Mouse (Mus musculus): ENCODE data around the gene Nudt17. TPM values are rescaled to one million over a fixed set of nuclear protein-coding genes. Genes with fewer than 3 reads are reported as not detected.

The Nudt17 gene
- polyA plus RNA-seq, 1 experiment from 2014 or later = 14.7 TPM

DNA sequence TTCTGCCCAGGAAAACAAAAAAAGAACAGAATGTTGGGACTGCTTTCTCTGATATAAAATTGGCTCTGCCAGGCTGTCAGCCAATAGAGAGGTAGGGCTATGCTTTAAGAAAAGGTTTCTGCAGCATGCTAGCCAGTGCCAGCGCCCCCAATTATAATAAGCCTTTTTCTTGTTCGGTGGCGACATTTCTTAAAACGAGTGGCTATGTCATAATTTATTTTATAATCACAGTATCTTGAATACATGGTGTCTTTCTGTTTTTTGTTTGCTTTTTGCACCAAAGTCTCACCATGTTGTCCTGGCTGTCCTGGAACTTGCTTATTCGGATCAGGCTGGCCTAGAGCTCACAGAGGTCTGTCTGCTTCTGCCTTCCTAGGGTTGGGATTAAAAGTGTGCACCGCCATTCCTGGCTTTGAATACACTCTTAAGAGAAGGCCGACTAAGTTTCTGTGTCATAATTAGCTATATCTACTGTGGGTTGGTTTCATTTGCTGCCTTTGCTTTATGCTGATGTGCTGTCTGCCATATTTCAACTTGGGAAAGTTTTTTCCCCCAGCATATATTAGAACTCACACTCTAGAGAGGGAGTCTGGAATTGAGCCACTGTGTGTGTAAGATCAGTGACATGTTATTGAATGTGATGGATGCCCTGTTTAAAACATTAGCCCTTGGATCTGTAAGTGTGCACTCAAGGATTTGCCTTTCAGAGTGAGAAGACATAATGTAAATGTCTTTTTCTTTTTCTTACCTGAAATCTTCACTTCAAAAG is 20.5 kb upstream of the Nudt17 start:
- peaks cover 14% of the 10 kb centered on the region; the same call in 1 of the 2 replicates for H3K4me1 ChIP-seq
- H3K27me3 ChIP-seq = no peaks in the 10 kb centered on the region
- peak overlapping the region; percentile 67 for H3K4me2 ChIP-seq (replicated peaks)
- ATAC-seq (ENCODE audit: insufficient number of reproducible peaks, insufficient read depth, low FRiP score, low TSS enrichment) = no peak
- H3K27ac ChIP-seq = peak overlapping the region; percentile 83; the same call in 1 of the 2 replicates
- peak overlapping the region; percentile 77 for H3K4me3 ChIP-seq
- peak overlapping the region; percentile 84; the same call in 1 of the 2 replicates for H3K9ac ChIP-seq
- H3K9me3 ChIP-seq = no peaks in the 10 kb centered on the region
- peaks cover 7% of the 10 kb centered on the region; the same call in 1 of the 2 replicates for H3K36me3 ChIP-seq
- WGBS = 47% methylated on average over 7 of the region's 7 CpGs

DNA sequence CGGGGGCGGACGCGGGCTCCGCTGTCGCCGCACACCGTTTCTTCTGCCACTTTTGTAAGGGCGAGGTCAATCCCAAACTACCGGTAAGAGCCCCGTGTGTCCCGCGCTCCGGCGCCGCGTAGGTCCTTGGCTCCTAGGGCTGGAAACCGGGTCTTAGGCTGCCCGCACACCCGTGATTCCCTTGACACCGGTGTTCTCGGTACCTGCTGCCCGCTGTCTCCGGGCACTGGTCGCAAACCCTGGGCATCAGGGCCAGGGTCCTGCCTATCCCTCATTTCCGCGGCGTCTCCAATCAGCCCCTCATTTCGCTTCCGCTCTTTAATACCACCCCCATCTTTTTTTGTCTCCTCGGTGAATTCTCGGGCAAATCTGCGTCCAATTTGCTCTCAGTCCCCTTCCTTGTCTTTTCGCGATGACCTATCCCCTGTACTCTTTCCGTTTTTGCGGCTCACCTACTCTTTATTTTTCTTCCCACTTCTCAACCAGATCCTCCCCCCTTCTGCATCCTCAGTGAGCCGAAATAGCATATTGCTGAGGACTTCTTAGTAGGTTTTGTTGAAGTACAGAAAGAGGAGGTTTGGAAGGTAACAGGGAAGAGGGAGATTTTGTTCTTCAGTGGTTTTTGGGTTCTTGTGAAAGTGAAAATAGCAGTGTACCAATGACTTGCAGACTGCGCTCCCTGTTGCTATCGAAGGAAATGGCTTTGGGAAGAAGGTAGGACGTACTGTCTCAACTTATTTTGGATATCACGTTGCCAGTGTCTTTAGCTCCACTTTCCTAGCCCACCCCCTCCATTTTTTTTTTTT is 19.7 kb upstream of the Nudt17 start:
- peaks cover 13% of the 10 kb centered on the region for H3K36me3 ChIP-seq
- H3K4me2 ChIP-seq (replicated peaks) = peak overlapping the region; percentile 67
- peaks cover 14% of the 10 kb centered on the region; the same call in 1 of the 2 replicates for H3K4me1 ChIP-seq
- H3K9ac ChIP-seq = peak overlapping the region; percentile 84
- no peaks in the 10 kb centered on the region for H3K27me3 ChIP-seq
- peak overlapping the region; percentile 77 for H3K4me3 ChIP-seq
- peak overlapping the region; percentile 83 for H3K27ac ChIP-seq
- no peaks in the 10 kb centered on the region for H3K9me3 ChIP-seq
- WGBS = under 1% methylated on average over 42 of the region's 42 CpGs
- ATAC-seq (ENCODE audit: insufficient number of reproducible peaks, insufficient read depth, low FRiP score, low TSS enrichment) = 0 out of 2 replicates have a peak, but pooled peaks have one; percentile 25

DNA sequence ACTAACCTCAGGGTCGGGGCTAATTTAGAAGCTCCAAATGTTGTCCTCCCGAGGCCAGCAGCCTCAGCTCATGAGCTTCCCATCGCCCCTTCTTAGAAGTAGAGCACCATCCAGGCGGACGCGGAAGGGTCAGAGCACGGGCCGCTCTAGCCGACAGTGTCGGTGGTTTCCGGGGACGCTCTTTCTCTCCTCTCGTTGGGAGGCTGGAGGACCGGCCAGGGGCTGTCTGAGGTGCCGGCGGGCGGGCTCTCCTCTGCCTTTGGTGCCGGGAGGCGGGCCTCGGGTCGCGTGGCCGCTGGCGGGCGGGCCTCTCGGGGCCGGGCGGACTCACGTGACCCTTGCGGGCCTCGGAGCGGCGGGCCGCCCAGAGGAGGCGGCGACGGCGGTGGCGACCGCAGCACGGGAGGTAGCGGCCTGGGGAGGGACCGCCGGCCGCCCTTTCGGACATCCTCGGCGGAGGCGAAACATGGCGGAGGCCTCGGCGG is 19.0 kb upstream of the Nudt17 start, which contains the start of the genes Polr3c and Rnf115:
Gene Polr3c, minus strand, starts transcription at position 286 of the 485 bp plus-strand sequence.
Gene Rnf115, plus strand, starts transcription at position 322 of the 485 bp plus-strand sequence.
- WGBS = under 1% methylated on average over 50 of the region's 52 CpGs

DNA sequence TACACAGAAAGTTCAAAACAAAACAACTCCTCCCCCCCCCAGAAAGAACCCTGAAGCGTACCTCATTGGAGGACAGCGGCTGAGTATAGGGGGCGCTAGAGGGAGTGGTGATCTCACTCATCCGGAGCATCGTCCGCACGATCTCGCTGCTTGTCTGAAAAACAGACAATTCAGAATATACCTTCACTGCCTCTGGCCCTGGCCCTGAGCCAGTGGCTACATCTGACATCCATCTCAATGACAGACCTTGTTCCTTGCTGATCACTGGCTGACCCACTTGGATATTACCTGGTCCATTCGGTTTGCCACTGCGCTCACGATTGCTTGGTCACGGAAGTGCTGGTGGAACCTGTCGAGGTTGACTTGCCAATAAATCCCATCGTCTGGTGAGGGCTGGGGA is 10.8 kb upstream of the Nudt17 start:
- H3K4me1 ChIP-seq = no peaks in the 10 kb centered on the region
- H3K36me3 ChIP-seq = peaks cover 53% of the 10 kb centered on the region
- WGBS = 38% methylated on average over 14 of the region's 14 CpGs
- no peak for ATAC-seq (ENCODE audit: insufficient number of reproducible peaks, insufficient read depth, low FRiP score, low TSS enrichment)
- H3K4me2 ChIP-seq (replicated peaks) = 0 out of 2 replicates have a peak overlapping the region, but pooled peaks have one; percentile 21
- H3K27ac ChIP-seq = no peak overlapping the region
- H3K4me3 ChIP-seq = no peak overlapping the region
- H3K27me3 ChIP-seq = no peaks in the 10 kb centered on the region
- H3K9me3 ChIP-seq = no peaks in the 10 kb centered on the region
- H3K9ac ChIP-seq = no peak overlapping the region

More for the DNA sequence above, 19.0 kb upstream of the Nudt17 start, which contains the start of the genes Polr3c and Rnf115:
- ATAC-seq (ENCODE audit: insufficient number of reproducible peaks, insufficient read depth, low FRiP score, low TSS enrichment) = peak; percentile 96
- H3K27me3 ChIP-seq = no peaks in the 10 kb centered on the region
- H3K4me2 ChIP-seq (replicated peaks) = peak within 1 kb of the TSS; percentile 67
- H3K4me3 ChIP-seq = peak within 1 kb of the TSS; percentile 77
- no peaks in the 10 kb centered on the region for H3K9me3 ChIP-seq
- peaks cover 14% of the 10 kb centered on the region; the same call in 1 of the 2 replicates for H3K4me1 ChIP-seq
- peaks cover 18% of the 10 kb centered on the region for H3K36me3 ChIP-seq
- peak within 1 kb of the TSS; percentile 83 for H3K27ac ChIP-seq
- peak within 1 kb of the TSS; percentile 84 for H3K9ac ChIP-seq

DNA sequence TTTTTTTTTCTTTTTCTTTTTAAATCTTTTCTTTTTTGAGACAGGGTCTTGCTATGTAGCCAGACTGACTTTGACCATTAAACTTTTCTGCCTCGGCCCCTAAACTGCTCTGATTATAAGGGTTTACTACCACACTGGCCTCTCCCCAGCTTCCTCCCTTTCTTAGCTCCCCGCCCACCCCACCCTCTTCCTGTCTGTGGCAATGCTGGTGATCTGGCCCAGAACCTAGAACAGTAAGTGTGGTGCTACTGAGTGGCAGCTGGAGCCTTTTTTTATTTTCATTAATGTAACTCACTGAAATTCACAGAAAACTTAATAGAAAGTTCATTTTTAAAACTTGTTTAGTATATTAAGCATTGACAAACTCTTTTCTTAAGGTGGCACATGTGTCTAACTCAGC is 7.5 kb upstream of the Nudt17 start:
- peaks cover 57% of the 10 kb centered on the region for H3K36me3 ChIP-seq
- H3K4me1 ChIP-seq = no peaks in the 10 kb centered on the region
- no peaks in the 10 kb centered on the region for H3K9me3 ChIP-seq
- no peak overlapping the region for H3K4me2 ChIP-seq (replicated peaks)
- ATAC-seq (ENCODE audit: insufficient number of reproducible peaks, insufficient read depth, low FRiP score, low TSS enrichment) = no peak
- H3K27me3 ChIP-seq = no peaks in the 10 kb centered on the region
- 81% methylated on average over 2 of the region's 2 CpGs for WGBS
- H3K4me3 ChIP-seq = no peak overlapping the region
- H3K27ac ChIP-seq = no peak overlapping the region
- H3K9ac ChIP-seq = no peak overlapping the region

DNA sequence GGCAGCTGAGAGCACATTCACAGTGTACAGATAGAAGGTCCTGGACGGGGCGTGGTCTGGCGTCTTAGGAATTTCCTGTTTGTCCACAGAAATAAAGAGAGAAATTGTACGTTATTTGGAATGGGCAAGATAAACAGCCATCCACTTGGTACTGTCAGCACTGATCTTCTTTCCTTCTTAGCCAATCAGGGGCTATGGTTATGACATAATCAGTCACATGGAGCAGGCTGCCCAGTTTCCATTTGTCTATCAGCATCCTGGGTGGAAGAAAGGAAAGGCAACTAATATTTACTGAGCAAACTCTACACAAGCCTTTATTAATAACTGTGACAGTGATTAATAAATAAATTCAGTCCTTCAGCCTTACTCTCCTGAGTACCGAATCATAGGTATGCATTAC is 5.9 kb upstream of the Nudt17 start:
- no peak overlapping the region for H3K4me3 ChIP-seq
- no peaks in the 10 kb centered on the region for H3K9me3 ChIP-seq
- H3K27me3 ChIP-seq = no peaks in the 10 kb centered on the region
- no peaks in the 10 kb centered on the region for H3K4me1 ChIP-seq
- whole genome bisulfite sequencing = 87% methylated on average over 5 of the region's 5 CpGs
- ATAC-seq (ENCODE audit: insufficient number of reproducible peaks, insufficient read depth, low FRiP score, low TSS enrichment) = no peak
- H3K27ac ChIP-seq = no peak overlapping the region
- peaks cover 69% of the 10 kb centered on the region for H3K36me3 ChIP-seq
- H3K9ac ChIP-seq = no peak overlapping the region
- H3K4me2 ChIP-seq (replicated peaks) = no peak overlapping the region

DNA sequence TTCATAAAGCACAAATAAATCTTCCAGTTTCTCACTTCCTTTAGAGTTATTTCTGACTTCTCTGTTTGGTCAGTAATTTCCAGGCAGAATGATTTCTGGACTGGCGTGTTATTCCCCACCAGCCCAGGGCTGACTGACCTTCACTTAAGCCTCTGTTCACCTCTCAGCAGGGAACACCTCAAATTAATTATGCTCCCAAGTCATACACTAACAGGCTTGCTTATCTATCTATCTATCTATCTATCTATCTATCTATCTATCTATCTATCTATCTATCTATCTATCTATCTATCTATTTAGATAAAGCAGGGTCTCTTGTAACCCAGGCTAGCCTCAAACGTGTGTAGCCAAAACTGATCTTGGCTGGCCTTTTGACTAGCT is 312 bp upstream of the Nudt17 start:
- no peak overlapping the region for H3K27ac ChIP-seq
- no peak overlapping the region; the same call in 1 of the 2 replicates for H3K4me3 ChIP-seq
- peak overlapping the region; percentile 85 for H3K4me2 ChIP-seq (replicated peaks)
- WGBS = 44% methylated on average over 2 of the region's 2 CpGs
- peaks cover 66% of the 10 kb centered on the region for H3K36me3 ChIP-seq
- H3K4me1 ChIP-seq = peaks cover 5% of the 10 kb centered on the region; the same call in 1 of the 2 replicates
- peak overlapping the region; percentile 68; the same call in 1 of the 2 replicates for H3K9ac ChIP-seq
- 0 out of 2 replicates have a peak, but pooled peaks cover 5% of the 10 kb centered on the region for H3K27me3 ChIP-seq
- no peak for ATAC-seq (ENCODE audit: insufficient number of reproducible peaks, insufficient read depth, low FRiP score, low TSS enrichment)
- H3K9me3 ChIP-seq = no peaks in the 10 kb centered on the region

DNA sequence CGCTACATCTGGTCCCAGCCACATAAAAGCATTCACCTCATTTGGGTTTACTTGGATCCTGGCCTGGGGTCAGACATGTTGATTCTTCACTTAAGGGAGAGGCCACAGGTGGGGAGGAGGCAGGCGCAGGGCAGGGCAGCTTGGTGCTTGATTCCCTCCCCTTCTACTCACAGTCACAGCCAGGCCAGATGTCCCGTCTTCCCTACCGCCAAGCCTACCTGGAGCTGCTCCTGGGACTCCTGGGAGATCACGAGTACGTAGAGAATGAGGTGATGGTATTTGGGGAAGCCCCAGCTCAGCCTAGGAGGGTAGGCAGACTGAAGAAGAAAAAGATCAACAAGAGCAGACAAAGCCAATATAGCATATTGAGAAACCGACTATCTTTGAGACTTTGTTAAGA is 1.4 kb downstream of the Nudt17 start:
- Histone ChIP-seq H3K27me3 (0 out of 2 replicates have a peak, but pooled peaks cover 5% of the 10 kb centered on the region), H3K36me3 (peaks cover 65% of the 10 kb centered on the region)
- 69% methylated on average over 7 of the region's 7 CpGs for WGBS

DNA sequence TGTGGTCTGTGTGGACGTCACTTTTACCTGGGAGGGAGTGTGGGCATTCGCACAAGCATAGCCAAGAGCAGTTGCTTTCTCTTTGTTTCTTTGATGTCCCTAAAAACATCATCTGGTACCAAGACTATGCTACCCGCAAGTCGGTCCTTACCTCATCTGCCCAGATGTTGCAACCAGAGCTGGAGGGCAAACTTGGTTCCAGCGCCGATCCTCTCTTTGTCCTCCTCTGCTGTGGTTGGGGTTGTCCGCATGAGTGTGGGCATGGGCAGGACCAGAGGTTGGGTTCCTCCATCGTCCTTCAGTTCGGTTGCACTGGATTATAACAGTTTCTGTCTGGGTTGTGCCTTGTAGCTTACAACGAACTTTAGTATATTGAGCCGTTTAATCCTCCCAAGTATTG is 2.1 kb downstream of the Nudt17 start:
- Histone ChIP-seq H3K9me3 (no peaks in the 10 kb centered on the region), H3K4me2 (replicated peaks) (no peak overlapping the region), H3K4me3 (no peak overlapping the region), H3K9ac (no peak overlapping the region), H3K36me3 (peaks cover 65% of the 10 kb centered on the region), H3K4me1 (peaks cover 5% of the 10 kb centered on the region; the same call in 1 of the 2 replicates), H3K27ac (no peak overlapping the region), H3K27me3 (0 out of 2 replicates have a peak, but pooled peaks cover 5% of the 10 kb centered on the region)
- ATAC-seq (ENCODE audit: insufficient number of reproducible peaks, insufficient read depth, low FRiP score, low TSS enrichment) = no peak
- 89% methylated on average over 11 of the region's 11 CpGs for WGBS

More for the DNA sequence above, 1.4 kb downstream of the Nudt17 start:
- Histone ChIP-seq H3K9ac (no peak overlapping the region), H3K4me2 (replicated peaks) (no peak overlapping the region), H3K27ac (no peak overlapping the region), H3K4me3 (no peak overlapping the region), H3K9me3 (no peaks in the 10 kb centered on the region), H3K4me1 (peaks cover 5% of the 10 kb centered on the region; the same call in 1 of the 2 replicates)
- no peak for ATAC-seq (ENCODE audit: insufficient number of reproducible peaks, insufficient read depth, low FRiP score, low TSS enrichment)

DNA sequence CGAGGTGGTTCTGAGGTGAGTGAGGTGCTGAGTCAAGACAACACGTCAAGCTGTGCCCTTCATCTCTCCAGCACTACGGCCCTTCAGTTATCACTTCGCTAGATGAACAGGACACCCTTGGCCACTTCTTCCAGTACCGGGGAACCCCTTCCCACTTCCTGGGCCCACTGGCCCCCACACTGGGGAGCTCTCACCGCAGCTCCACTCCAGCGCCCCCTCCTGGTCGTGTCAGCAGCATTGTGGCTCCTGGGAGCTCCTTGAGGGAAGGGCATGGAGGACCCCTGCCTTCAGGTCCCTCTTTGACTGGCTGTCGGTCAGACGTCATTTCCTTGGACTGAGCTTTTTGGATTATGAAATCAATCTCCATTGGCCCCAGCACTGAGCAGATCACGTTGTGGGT is 3.6 kb downstream of the Nudt17 start:
- no peak for ATAC-seq (ENCODE audit: insufficient number of reproducible peaks, insufficient read depth, low FRiP score, low TSS enrichment)
- H3K4me2 ChIP-seq (replicated peaks) = no peak overlapping the region
- no peak overlapping the region for H3K4me3 ChIP-seq
- 63% methylated on average over 11 of the region's 11 CpGs for WGBS
- peaks cover 5% of the 10 kb centered on the region; the same call in 1 of the 2 replicates for H3K4me1 ChIP-seq
- no peaks in the 10 kb centered on the region for H3K9me3 ChIP-seq
- H3K27ac ChIP-seq = no peak overlapping the region
- no peak overlapping the region for H3K9ac ChIP-seq
- 0 out of 2 replicates have a peak, but pooled peaks cover 5% of the 10 kb centered on the region for H3K27me3 ChIP-seq
- peaks cover 66% of the 10 kb centered on the region for H3K36me3 ChIP-seq

DNA sequence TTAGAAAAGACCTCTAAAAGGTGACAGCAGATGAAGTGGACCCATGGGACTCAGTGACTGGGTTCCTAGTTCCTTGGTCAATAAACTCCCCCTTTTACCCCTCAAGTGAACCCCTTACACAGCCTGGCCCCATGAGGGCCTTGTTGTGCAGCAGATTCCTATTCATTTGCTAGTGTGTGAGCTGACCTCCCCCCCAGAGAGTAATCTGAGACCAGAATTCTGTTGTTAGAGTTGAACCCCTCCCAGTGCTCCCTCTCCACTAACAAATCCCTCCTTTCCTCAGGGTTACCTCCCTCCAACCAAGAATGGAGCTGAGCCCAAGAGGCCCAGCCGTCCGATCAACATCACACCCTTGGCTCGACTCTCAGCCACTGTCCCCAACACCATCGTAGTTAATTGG is 7.4 kb downstream of the Nudt17 start:
- H3K27me3 ChIP-seq = no peaks in the 10 kb centered on the region
- no peaks in the 10 kb centered on the region for H3K9me3 ChIP-seq
- no peak overlapping the region for H3K4me3 ChIP-seq
- H3K9ac ChIP-seq = no peak overlapping the region
- H3K4me2 ChIP-seq (replicated peaks) = no peak overlapping the region
- H3K4me1 ChIP-seq = peaks cover 18% of the 10 kb centered on the region
- no peak for ATAC-seq (ENCODE audit: insufficient number of reproducible peaks, insufficient read depth, low FRiP score, low TSS enrichment)
- no peak overlapping the region for H3K27ac ChIP-seq
- H3K36me3 ChIP-seq = peaks cover 64% of the 10 kb centered on the region
- WGBS = 82% methylated on average over 4 of the region's 4 CpGs
